Mouse (Mus musculus) cerebellum, adult 2 months (tissue): ENCODE results near the gene Cbfa2t2.

Experiments
- CTCF ChIP-seq: fragments of 200-500 bp; IDR thresholded peaks from 2 replicates; pipeline ENCODE4 v1.5.1; 2011; ENCODE audit warnings: low read depth, mild to moderate bottlenecking, control low read depth, low read length, moderate library complexity, borderline replicate concordance; ENCODE audit not compliant: insufficient read depth
- POLR2A ChIP-seq: fragments of 200-500 bp; IDR thresholded peaks from 2 replicates; pipeline ENCODE4 v1.6.1; 2011; ENCODE audit warnings: low read length, control low read depth, borderline replicate concordance; ENCODE audit not compliant: insufficient read depth

- TF ChIP-seq POLR2A (no peak), CTCF (no peak)
These were observed 135.0 kb downstream of the Cbfa2t2 start for GRCm38 (mm10) chr2:154571266-154571665.
